Mouse (Mus musculus) kidney, postnatal 4 days (tissue): ENCODE data around the gene Gm10053.
A peak's percentile ranks its signal among the peaks of the same experiment; 100 is the strongest.
"Not testable (repeated sequence)": the region's sequence is repeated elsewhere in the genome, so short reads cannot be mapped to it uniquely, and the experiment has no call there.

Source experiments
- DNase-seq, 2 experiments: peaks; one replicate each; pipeline ENCODE4 v3.0.0; 2021; ENCODE audit warnings: mixed read lengths in 2 of 2

Gm10053 gene

GRCm38 (mm10) chr19:24875129-24875870 lies at the start of gene Gm10053:
Gm10053 (plus strand) TSS chr19:24875686.
- DNase-seq: not testable (repeated sequence)

GRCm38 (mm10) chr19:24842080-24842479 lies 33.4 kb upstream of the Gm10053 start:
- DNase-seq: peak in 1 of 2 experiments; percentile 23

GRCm38 (mm10) chr19:24845007-24845546 lies 30.4 kb upstream of the Gm10053 start:
- peak in 1 of 2 experiments; percentile 17 for DNase-seq

- peak; percentile 46 to 56 for DNase-seq
Observed at GRCm38 (mm10) chr19:24848345-24848744, 27.1 kb upstream of the Gm10053 start.

GRCm38 (mm10) chr19:24848844-24849243 lies 26.6 kb upstream of the Gm10053 start:
- DNase-seq: no peak

GRCm38 (mm10) chr19:24851456-24852315 lies 23.8 kb upstream of the Gm10053 start:
- peak; percentile 68 to 74 for DNase-seq

GRCm38 (mm10) chr19:24861276-24861611 lies 14.2 kb upstream of the Gm10053 start:
- DNase-seq: no peak

- DNase-seq: peak; percentile 73 to 81
Observed at GRCm38 (mm10) chr19:24861612-24862451, 13.7 kb upstream of the Gm10053 start, which contains the start of gene Pgm5. Pgm5 (minus strand) TSS chr19:24861855.

GRCm38 (mm10) chr19:24865436-24865835 lies 10.1 kb upstream of the Gm10053 start:
- no peak for DNase-seq

- peak; percentile 82 to 85 for DNase-seq
Observed at GRCm38 (mm10) chr19:24871037-24871635, 4.3 kb upstream of the Gm10053 start.

GRCm38 (mm10) chr19:24873873-24874272 lies 1.6 kb upstream of the Gm10053 start:
- peak; percentile 53 to 59 for DNase-seq

GRCm38 (mm10) chr19:24881237-24881636 lies 5.8 kb downstream of the Gm10053 start:
- no peak for DNase-seq

GRCm38 (mm10) chr19:24885504-24885903 lies 10.0 kb downstream of the Gm10053 start:
- DNase-seq: peak; percentile 57 to 65

- DNase-seq: no peak
Observed at GRCm38 (mm10) chr19:24886888-24887287, 11.4 kb downstream of the Gm10053 start.

- no peak for DNase-seq
Observed at GRCm38 (mm10) chr19:24896536-24896935, 21.1 kb downstream of the Gm10053 start.

- DNase-seq: peak; percentile 42 to 52
Observed at GRCm38 (mm10) chr19:24897006-24897895, 21.8 kb downstream of the Gm10053 start.

- DNase-seq: peak in 1 of 2 experiments; percentile 18
Observed at GRCm38 (mm10) chr19:24897896-24898736, 22.6 kb downstream of the Gm10053 start.

GRCm38 (mm10) chr19:24898737-24899577 lies 23.5 kb downstream of the Gm10053 start:
- DNase-seq: peak in 1 of 2 experiments; percentile 41
